Mouse (Mus musculus): ENCODE results near the gene Fance. TPM values are rescaled to one million over a fixed set of nuclear protein-coding genes. Genes with fewer than 3 reads are reported as not detected.

The Fance gene
- total RNA-seq, 2 experiments from 2014 or later, result 38.6 to 49.3 TPM

GRCm38 (mm10) chr17:28290671-28291070 lies 22.6 kb upstream of the Fance start:
- DNase-seq (ENCODE audit: low spot score in 2 of 2), result no peak

- no peak for DNase-seq (ENCODE audit: low spot score in 2 of 2)
Observed at GRCm38 (mm10) chr17:28291346-28291745, 22.0 kb upstream of the Fance start.

GRCm38 (mm10) chr17:28293716-28294115 lies 19.6 kb upstream of the Fance start:
- no peak for DNase-seq (ENCODE audit: low spot score in 2 of 2)

GRCm38 (mm10) chr17:28294449-28295333 lies 18.6 kb upstream of the Fance start:
- DNase-seq (ENCODE audit: low spot score in 2 of 2), result no peak

DNA sequence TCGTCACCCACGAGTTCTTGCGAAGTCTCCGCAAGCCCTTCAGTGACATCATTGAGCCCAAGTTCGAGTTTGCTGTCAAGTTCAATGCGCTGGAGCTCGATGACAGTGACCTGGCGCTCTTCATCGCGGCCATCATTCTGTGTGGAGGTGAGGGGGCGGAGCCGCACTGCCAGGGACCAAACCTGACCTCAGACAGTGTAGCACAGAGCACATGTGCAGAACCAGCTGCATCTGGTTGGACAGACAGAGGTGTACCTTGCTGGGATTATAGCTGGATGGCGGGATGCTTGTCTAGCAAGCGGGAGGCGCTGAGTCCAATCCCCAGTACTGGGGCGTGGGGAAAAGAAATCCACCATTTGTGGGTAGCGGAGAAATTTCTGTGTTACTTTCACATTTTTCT lies 14.4 kb upstream of the Fance start:
- no peak for DNase-seq (ENCODE audit: low spot score in 2 of 2)

- no peak for DNase-seq (ENCODE audit: low spot score in 2 of 2)
Observed at GRCm38 (mm10) chr17:28299669-28300320, 13.5 kb upstream of the Fance start.

- no peak for DNase-seq (ENCODE audit: low spot score in 2 of 2)
Observed at GRCm38 (mm10) chr17:28300323-28300722, 13.0 kb upstream of the Fance start.

- no peak for DNase-seq (ENCODE audit: low spot score in 2 of 2)
Observed at GRCm38 (mm10) chr17:28300850-28301249, 12.5 kb upstream of the Fance start.

GRCm38 (mm10) chr17:28305172-28305571 lies 8.1 kb upstream of the Fance start:
- DNase-seq (ENCODE audit: low spot score in 2 of 2), result no peak

DNA sequence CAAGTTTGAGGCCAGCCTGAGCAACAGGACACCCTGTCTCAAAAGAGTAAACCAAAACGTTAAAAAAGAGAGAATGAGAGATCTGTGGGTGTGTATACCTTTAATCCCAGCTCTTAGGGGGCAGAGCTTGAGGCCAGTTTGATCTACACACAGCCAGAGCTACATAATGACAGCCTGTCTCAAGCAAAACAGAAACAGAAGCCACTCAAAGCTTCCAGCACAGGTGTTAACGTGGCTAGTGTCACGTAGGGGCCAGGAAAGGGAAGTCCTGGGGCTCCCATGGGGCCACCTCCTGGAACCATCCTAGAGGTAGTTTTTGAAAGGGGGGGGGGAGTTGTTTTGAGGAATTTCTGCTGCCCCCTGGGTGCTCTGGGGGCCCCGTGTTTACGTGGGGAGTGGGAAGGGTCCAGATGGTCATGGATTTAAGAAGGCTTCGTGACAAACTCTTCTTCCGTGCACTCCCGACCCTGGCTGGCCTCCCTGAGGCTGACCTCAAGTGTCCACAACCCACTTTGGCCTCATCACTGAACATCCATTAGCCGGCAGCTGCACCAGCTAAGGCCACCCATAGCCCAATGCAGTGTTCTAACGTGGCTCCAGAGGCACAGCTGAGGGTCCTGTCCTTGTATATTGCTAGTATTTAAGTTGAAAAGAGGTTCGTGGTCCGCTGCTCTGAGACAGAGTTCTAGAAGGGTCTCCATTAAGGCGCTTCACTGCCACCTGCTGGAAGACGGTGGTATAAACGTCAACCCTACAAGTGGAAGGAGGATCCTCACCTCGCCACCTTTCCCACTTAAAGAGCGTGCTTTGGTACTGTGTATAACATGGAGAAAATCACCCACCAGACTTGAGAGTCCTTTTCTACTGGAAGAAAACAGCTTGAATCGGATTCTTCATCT lies 4.8 kb upstream of the Fance start:
- peak; percentile 62 to 78 for DNase-seq (ENCODE audit: low spot score in 2 of 2)

DNA sequence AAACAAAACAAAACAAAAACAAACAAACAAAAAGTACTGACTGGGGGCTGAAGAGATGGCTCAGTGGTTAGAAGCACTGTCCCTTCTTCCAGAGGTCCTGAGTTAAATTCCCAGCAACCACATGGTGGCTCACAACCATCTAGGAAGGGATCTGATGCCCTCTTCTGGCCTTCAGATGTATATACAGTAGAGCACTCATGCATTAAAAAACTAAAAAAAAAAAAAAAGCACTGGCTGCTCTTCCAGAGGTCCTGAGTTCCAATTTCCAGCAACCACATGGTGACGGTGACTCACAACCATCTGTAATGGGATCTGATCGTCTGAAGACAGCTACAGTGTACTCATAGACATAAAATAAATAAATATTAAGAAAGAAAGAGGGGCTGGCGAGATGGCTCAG lies 2.5 kb upstream of the Fance start:
- no peak for DNase-seq (ENCODE audit: low spot score in 2 of 2)

- no peak for DNase-seq (ENCODE audit: low spot score in 2 of 2)
Observed at GRCm38 (mm10) chr17:28311366-28312132, 1.8 kb upstream of the Fance start.

DNA sequence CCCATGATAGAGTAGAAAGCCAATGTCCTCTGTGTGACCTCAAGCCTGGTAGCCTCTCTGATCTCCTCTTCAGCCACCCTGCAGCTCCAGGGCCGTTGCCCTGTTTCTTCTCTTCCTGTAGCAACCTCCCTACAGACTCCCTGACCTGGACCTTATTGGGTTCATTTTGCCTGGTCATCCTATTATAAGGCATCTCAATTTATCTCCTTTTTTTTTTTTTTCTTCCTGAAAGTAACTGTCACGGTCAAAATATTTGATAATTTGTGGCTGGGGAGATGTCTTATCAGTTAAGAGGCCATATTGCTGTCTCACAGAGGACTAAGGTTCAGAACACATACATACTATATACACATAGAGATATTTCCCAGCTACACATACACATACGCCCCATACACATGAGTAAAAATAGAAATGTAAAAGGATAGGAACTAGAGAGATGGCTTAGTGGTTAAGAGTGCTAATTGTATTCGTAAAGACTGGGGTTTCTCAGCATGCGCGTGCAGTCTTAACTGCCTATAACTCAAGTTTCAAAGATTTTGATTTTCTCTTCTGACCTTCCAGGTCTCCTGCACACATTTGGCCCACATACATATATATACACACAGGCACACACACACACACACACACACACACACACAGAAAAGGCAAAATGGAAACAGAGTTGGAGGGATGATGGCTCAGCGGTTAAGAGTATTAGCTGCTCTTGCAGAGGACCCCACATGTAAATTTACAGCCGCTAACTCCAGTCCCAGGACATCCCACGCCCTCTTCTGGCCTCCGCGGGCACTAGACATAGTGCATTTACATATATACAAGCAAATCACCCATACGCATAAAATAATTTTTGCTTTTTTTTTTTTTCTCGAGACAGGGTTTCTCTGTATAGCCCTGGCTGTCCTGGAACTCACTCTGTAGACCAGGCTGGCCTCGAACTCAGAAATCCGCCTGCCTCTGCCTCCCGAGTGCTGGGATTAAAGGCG lies 797 bp upstream of the Fance start:
- no peak for DNase-seq (ENCODE audit: low spot score in 2 of 2)

DNA sequence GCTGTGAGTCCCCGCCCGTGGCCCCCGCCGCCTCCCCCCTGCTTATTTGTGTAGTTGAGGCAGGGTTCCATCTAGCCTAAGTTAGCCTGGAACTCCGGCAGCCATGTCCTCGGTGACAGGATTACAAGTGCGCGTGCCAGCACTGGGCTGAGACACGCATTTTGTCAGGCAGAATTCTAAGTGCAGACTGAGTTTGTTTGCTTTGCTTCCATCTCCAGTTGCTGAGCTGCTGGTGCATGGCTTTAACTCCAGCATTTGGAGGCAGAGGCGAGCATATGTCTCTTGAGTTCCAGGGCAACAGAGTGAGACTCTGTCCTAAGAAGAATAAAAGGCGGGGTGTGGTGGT lies 534 bp downstream of the Fance start:
- no peak for DNase-seq (ENCODE audit: low spot score in 2 of 2)

GRCm38 (mm10) chr17:28315611-28316160 lies 2.4 kb downstream of the Fance start:
- DNase-seq (ENCODE audit: low spot score in 2 of 2), result no peak

GRCm38 (mm10) chr17:28316476-28316875 lies 3.2 kb downstream of the Fance start:
- no peak for DNase-seq (ENCODE audit: low spot score in 2 of 2)

- no peak for DNase-seq (ENCODE audit: low spot score in 2 of 2)
Observed at GRCm38 (mm10) chr17:28317091-28317490, 3.8 kb downstream of the Fance start.

DNA sequence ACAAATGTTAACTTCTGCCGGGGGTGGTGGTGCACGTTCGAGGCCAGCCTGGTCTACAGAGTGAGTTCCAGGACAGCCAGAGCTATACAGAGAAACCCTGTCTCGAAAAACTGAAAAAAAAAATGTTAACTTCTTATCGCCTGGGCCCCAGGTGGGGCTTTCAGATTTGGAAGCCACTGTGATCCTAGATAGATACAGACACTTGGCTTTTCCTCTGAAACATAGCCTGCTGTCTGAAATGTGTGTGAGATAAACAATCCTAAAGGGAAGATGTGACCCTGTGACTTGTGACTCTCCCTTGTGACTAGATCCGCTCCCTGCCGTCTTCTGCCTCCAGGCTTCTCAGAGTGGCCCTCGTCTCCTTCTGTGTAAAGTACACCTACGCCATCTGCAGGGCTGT lies 4.4 kb downstream of the Fance start:
- DNase-seq (ENCODE audit: low spot score in 2 of 2), result no peak

- DNase-seq (ENCODE audit: low spot score in 2 of 2), result no peak
Observed at GRCm38 (mm10) chr17:28321700-28322099, 8.4 kb downstream of the Fance start.

All from adrenal gland, postnatal 4 days (tissue).